Mouse (Mus musculus) B cell, adult 67 days (primary cell): ENCODE data around the gene P2rx1. TPM values are rescaled to one million over a fixed set of nuclear protein-coding genes. Genes with fewer than 3 reads are reported as not detected.

ENCODE experiments used
- total RNA-seq, 2 experiments: library from RNA; stranded (reverse); gene quantifications; 4 replicates each; pipeline ENCODE4 v1.2.4; 2023

P2rx1 gene
- total RNA-seq, result 1 to 10 TPM; 2.7 to 3.0 TPM

GRCm38 (mm10) chr11:72998771-72999170 lies at the start of gene P2rx1:
TSS of gene P2rx1 (plus strand) at chr11:72999103.

GRCm38 (mm10) chr11:72961072-72961980 lies 37.6 kb upstream of the P2rx1 start, which contains the start of gene Atp2a3:
TSS of gene Atp2a3 (plus strand) at chr11:72961169.

GRCm38 (mm10) chr11:73018471-73019146 lies 19.7 kb downstream of the P2rx1 start, which contains the start of gene Camkk1:
TSS of gene Camkk1 (plus strand) at chr11:73019008.

GRCm38 (mm10) chr11:73047542-73047996 lies 48.7 kb downstream of the P2rx1 start, which contains the start of gene Ncbp3:
TSS of gene Ncbp3 (plus strand) at chr11:73047783.

Other genes with a start within 250 kb of the P2rx1 start
- gene Cyb5d2, start 203.0 kb upstream of the P2rx1 start, total RNA-seq, result 1 to 10 TPM; 8.0 to 8.7 TPM
- 10 to 100 TPM; 87.7 to 92.5 TPM for gene Zzef1, start 202.9 kb upstream of the P2rx1 start, total RNA-seq
- 100 to 1,000 TPM; 568 to 586 TPM for gene Atp2a3, start 37.9 kb upstream of the P2rx1 start, total RNA-seq
- 1 to 10 TPM; 2.7 to 3.0 TPM for gene Camkk1, start 19.9 kb downstream of the P2rx1 start, total RNA-seq
- gene Ncbp3, start 48.7 kb downstream of the P2rx1 start, total RNA-seq, result 10 to 100 TPM; 21.1 to 22.5 TPM
- under 1 TPM; 0.15 to 0.32 TPM for gene Itgae, start 91.5 kb downstream of the P2rx1 start, total RNA-seq
- gene Haspin, start 139.2 kb downstream of the P2rx1 start, total RNA-seq, result 1 to 10 TPM; 3.4 to 4.6 TPM
- not detected for gene P2rx5, start 161.3 kb downstream of the P2rx1 start, total RNA-seq
- gene Emc6, start 177.9 kb downstream of the P2rx1 start, total RNA-seq, result 10 to 100 TPM; 42.3 to 46.3 TPM
- 1 to 10 TPM; 6.8 to 7.4 TPM for gene Tax1bp3, start 178.0 kb downstream of the P2rx1 start, total RNA-seq
- gene Ctns, start 199.9 kb downstream of the P2rx1 start, total RNA-seq, result 10 to 100 TPM; 22.2 to 25.9 TPM
- gene Shpk, start 200.4 kb downstream of the P2rx1 start, total RNA-seq, result 1 to 10 TPM; 2.9 to 3.6 TPM
- under 1 TPM in 1 of 2 experiments, not detected in 1; 0.21 TPM for gene Trpv1, start 235.2 kb downstream of the P2rx1 start, total RNA-seq